Mouse (Mus musculus) heart, postnatal 0 days (tissue): ENCODE measurements around the gene Foxi1. TPM values are rescaled to one million over a fixed set of nuclear protein-coding genes. Genes with fewer than 3 reads are reported as not detected.

ENCODE experiments used
- ATAC-seq: fragments of 200-750 bp; cut with Nextera tagmentation; 2 replicates; pipeline ENCODE4 v1.8.0; 2017; ENCODE audit warnings: low read depth, moderate number of reproducible peaks, moderate library complexity; ENCODE audit not compliant: insufficient read depth
- DNase-seq: peaks from one replicate; pipeline ENCODE4 v3.0.0-alpha.2; 2016; ENCODE audit warnings: low spot score
- H3K27ac ChIP-seq: fragments of 300-500 bp; sonication (generic); 2 replicates; pipeline ENCODE4 v1.5.1; 2014; ENCODE audit warnings: low read depth, mild to moderate bottlenecking
- H3K27me3 ChIP-seq: fragments of 300-500 bp; sonication (generic); 2 replicates; pipeline ENCODE4 v1.6.1; 2014; ENCODE audit warnings: low read length, mixed read lengths; ENCODE audit not compliant: control insufficient read depth, insufficient read depth
- H3K36me3 ChIP-seq: fragments of 300-500 bp; sonication (generic); replicated peaks from 2 replicates; pipeline ENCODE4 v1.6.1; 2014; ENCODE audit warnings: low read length, mixed read lengths; ENCODE audit not compliant: control insufficient read depth, insufficient read depth
- H3K4me1 ChIP-seq: fragments of 300-500 bp; sonication (generic); 2 replicates; pipeline ENCODE4 v1.6.1; 2014; ENCODE audit warnings: antibody characterized with exemption; ENCODE audit not compliant: control insufficient read depth, insufficient read depth
- H3K4me2 ChIP-seq: fragments of 300-500 bp; sonication (generic); 2 replicates; pipeline ENCODE4 v1.6.1; 2014; ENCODE audit warnings: low read depth, mild to moderate bottlenecking, low read length, moderate library complexity
- H3K4me3 ChIP-seq: fragments of 300-500 bp; sonication (generic); 2 replicates; pipeline ENCODE4 v1.5.1; 2014; ENCODE audit warnings: low read depth, low read length
- H3K9ac ChIP-seq: fragments of 300-500 bp; sonication (generic); replicated peaks from 2 replicates; pipeline ENCODE4 v1.6.1; 2014; ENCODE audit warnings: low read depth, low read length, mixed read lengths
- H3K9me3 ChIP-seq: fragments of 300-500 bp; sonication (generic); replicated peaks from 2 replicates; pipeline ENCODE4 v1.6.1; 2016; ENCODE audit warnings: low read length; ENCODE audit not compliant: control insufficient read depth
- CTCF ChIP-seq: IDR thresholded peaks from 2 replicates; pipeline ENCODE4 v1.5.1; 2016; ENCODE audit warnings: antibody characterized with exemption, control low read depth, low read depth
- EP300 ChIP-seq: IDR thresholded peaks from 2 replicates; pipeline ENCODE4 v1.6.1; 2016; ENCODE audit warnings: antibody characterized with exemption, low read depth
- WGBS: fragments of 180-500 bp; shearing (Covaris S2); extraction: QIAGEN DNeasy Blood & Tissue Kit; methylation state at CpG from one replicate; pipeline ENCODE4 v1.1.7; 2014; 5-methylcytosine and 5-hydroxymethylcytosine counted together
- polyA plus RNA-seq: library from polyadenylated mRNA; unstranded; fragments of >200 nt; fragmentation: Nextera tagmentation; extraction: Ambion mirVana; gene quantifications from 2 replicates; pipeline ENCODE4 v1.2.1, GENCODE M21; 2015
- total RNA-seq: library from RNA; depleted of rRNA; stranded (reverse); fragments of >200 nt; gene quantifications from 2 replicates; pipeline ENCODE4 v1.2.3, GENCODE M21; 2014; ENCODE audit warnings: low replicate concordance

Gene Foxi1
- total and polyA plus RNA-seq, 2 experiments from 2014 or later = not detected

- H3K4me1 ChIP-seq = peaks cover 4% of the 10 kb centered on the region; the same call in 1 of the 2 replicates
- no peak overlapping the region for H3K9ac ChIP-seq
- no peak overlapping the region for H3K4me2 ChIP-seq
- no peaks in the 10 kb centered on the region for H3K36me3 ChIP-seq
- no peak for TF ChIP-seq EP300
- TF ChIP-seq CTCF = no peak
- H3K4me3 ChIP-seq = no peak overlapping the region
- H3K9me3 ChIP-seq = no peaks in the 10 kb centered on the region
- no peak for DNase-seq
- no peaks in the 10 kb centered on the region for H3K27me3 ChIP-seq
- no peak overlapping the region for H3K27ac ChIP-seq
- ATAC-seq = no peak
- WGBS = 89% methylated on average over 1 of the region's 1 CpGs
Measured at GRCm38 (mm10) chr11:34176371-34176770, 31.5 kb downstream of the Foxi1 start.

DNA sequence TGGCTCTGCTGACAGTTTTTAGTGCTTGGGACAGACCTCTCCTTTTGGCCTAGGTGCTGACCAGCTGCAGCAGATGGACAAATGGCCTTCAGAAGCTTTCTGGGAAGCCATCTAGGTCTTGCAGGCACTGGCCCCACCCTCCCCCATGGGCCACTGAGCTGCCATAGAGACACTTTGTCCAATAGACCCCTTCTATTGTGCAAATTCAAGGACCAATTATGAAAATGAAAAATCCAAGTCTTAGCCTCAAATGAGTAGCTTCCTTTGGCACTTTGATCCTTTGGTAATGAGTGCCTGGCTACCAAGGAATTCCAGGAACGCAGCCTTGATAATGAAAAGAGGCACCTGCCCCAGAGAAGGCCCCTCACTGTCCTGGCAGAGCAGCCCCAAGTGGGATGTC, 36.7 kb downstream of the Foxi1 start:
- Histone ChIP-seq H3K4me3 (no peak overlapping the region), H3K27ac (no peak overlapping the region), H3K4me1 (peaks cover 5% of the 10 kb centered on the region; the same call in 1 of the 2 replicates), H3K9ac (no peak overlapping the region), H3K9me3 (no peaks in the 10 kb centered on the region), H3K36me3 (no peaks in the 10 kb centered on the region), H3K27me3 (no peaks in the 10 kb centered on the region), H3K4me2 (no peak overlapping the region)
- WGBS = 74% methylated on average over 1 of the region's 1 CpGs
- no peak for DNase-seq
- ATAC-seq = no peak
- TF ChIP-seq EP300 = no peak
- TF ChIP-seq CTCF = no peak

DNA sequence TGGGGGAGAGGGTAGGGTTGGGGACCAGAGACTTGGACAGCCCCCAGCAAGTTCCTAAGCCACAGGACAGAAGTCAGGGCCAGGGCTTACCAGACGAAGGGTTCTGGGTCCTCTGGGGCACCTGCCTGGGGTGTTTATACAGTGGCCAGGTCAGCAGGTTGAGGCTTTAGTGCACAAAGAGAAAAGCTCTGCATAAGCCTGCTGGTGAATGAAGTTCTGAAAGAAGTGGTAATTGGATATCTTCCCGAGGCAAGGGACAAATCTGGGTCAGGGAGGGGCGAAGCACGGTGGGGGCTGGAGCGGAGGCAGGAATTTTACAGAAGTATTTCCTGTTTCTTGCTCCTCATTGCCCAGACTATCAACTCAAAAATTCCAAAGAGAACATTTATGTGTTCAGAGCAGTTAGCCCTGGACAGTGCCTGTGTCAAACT, 38.4 kb downstream of the Foxi1 start:
- TF ChIP-seq EP300 = no peak
- no peak for TF ChIP-seq CTCF
- no peak for DNase-seq
- WGBS = 33% methylated on average over 5 of the region's 5 CpGs

GRCm38 (mm10) chr11:34166392-34166791, 41.5 kb downstream of the Foxi1 start:
- no peak overlapping the region for H3K27ac ChIP-seq
- TF ChIP-seq EP300 (no peak), CTCF (no peak)
- no peak overlapping the region for H3K4me3 ChIP-seq
- H3K4me1 ChIP-seq = 0 out of 2 replicates have a peak, but pooled peaks cover 5% of the 10 kb centered on the region
- H3K4me2 ChIP-seq = no peak overlapping the region
- no peaks in the 10 kb centered on the region for H3K36me3 ChIP-seq
- H3K9ac ChIP-seq = no peak overlapping the region
- no peak for ATAC-seq
- no peaks in the 10 kb centered on the region for H3K27me3 ChIP-seq
- DNase-seq = no peak
- WGBS = 57% methylated on average over 4 of the region's 4 CpGs
- 0 out of 2 replicates have a peak, but pooled peaks cover 3% of the 10 kb centered on the region for H3K9me3 ChIP-seq

More for the DNA sequence above, 38.4 kb downstream of the Foxi1 start:
- ATAC-seq = peak; percentile 39; the same call in 1 of the 2 replicates
- no peak overlapping the region for H3K4me3 ChIP-seq
- H3K9ac ChIP-seq = no peak overlapping the region
- no peaks in the 10 kb centered on the region for H3K27me3 ChIP-seq
- H3K4me1 ChIP-seq = peaks cover 5% of the 10 kb centered on the region; the same call in 1 of the 2 replicates
- no peak overlapping the region for H3K27ac ChIP-seq
- H3K9me3 ChIP-seq = no peaks in the 10 kb centered on the region
- H3K4me2 ChIP-seq = no peak overlapping the region
- no peaks in the 10 kb centered on the region for H3K36me3 ChIP-seq

DNA sequence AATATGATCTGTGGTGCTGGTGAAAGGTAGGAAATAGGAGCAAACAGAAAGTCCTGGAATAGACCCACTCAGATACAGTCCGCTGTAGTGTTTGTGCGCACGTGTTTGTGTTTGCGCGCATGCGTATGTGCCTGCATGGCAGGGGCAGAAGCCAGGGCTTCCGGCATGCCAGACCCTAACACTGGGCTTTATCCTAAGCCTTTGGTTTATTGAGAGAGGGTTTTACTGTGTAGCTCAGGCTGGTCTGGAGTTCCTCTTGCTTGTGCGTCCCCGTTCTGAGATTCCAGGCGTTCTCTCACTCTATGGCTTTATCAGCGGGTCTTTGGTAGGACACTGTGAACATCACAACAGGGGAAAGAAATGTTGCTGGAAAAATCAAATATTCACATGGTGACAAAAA, 42.6 kb downstream of the Foxi1 start:
- Histone ChIP-seq H3K4me2 (no peak overlapping the region), H3K4me3 (no peak overlapping the region), H3K36me3 (no peaks in the 10 kb centered on the region), H3K9me3 (0 out of 2 replicates have a peak, but pooled peaks cover 4% of the 10 kb centered on the region), H3K4me1 (0 out of 2 replicates have a peak, but pooled peaks cover 5% of the 10 kb centered on the region), H3K27ac (no peak overlapping the region), H3K9ac (no peak overlapping the region), H3K27me3 (no peaks in the 10 kb centered on the region)
- TF ChIP-seq EP300 (no peak), CTCF (no peak)
- DNase-seq (no peak), ATAC-seq (no peak)
- 94% methylated on average over 11 of the region's 11 CpGs for WGBS

DNA sequence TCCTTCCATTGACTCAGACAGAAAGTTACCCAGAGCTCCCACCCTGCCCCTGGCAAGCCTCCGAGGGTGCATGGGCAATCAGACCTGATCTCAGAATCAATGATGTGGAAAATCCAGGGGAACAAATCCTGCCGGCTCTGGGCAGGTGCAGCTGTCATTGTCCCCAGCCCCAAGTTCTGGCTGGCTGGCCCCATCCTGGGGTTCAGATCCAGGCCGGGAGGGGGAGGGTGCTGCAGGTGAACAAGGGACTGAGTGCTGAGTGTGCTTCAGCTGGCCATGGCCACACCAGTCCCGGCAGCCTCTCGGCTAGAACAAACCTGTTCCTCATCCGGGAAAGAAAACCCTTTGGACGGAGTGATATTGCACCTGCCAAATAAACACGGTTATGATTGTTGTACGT, 49.0 kb downstream of the Foxi1 start:
- no peak for ATAC-seq
- Histone ChIP-seq H3K9me3 (0 out of 2 replicates have a peak, but pooled peaks cover 4% of the 10 kb centered on the region), H3K36me3 (no peaks in the 10 kb centered on the region), H3K4me1 (no peaks in the 10 kb centered on the region), H3K9ac (no peak overlapping the region), H3K27ac (no peak overlapping the region), H3K27me3 (no peaks in the 10 kb centered on the region), H3K4me2 (no peak overlapping the region), H3K4me3 (no peak overlapping the region)
- 83% methylated on average over 9 of the region's 9 CpGs for WGBS
- DNase-seq = no peak
- TF ChIP-seq EP300 = no peak
- no peak for TF ChIP-seq CTCF
